In genomic region chr6:51129096-51129495, GRCm38 (mm10) we compare ENCODE assay signal across 10 mouse cellular contexts.
DNase-seq lines count a peak whose midpoint lies in the region; ATAC-seq and TF ChIP-seq lines count a peak whose summit lies in the region.
"Had no signal": no experiment of that assay in that cellular context is flagged by ENCODE, and none has a peak within 500 bp of the region (broad histone marks: within the 10 kb centered on the region; RNA-seq: fewer than 3 reads in every experiment).

No protein-coding gene starts in this region.

- H3K36me3 ChIP-seq in kidney, embryonic 16.5 days (ENCODE audit: insufficient read depth, low read length): no peaks in the 10 kb centered on the region
- H3K36me3 ChIP-seq in limb, embryonic 15.5 days: no peaks in the 10 kb centered on the region
- H3K36me3 ChIP-seq in forebrain, embryonic 14.5 days (ENCODE audit: control insufficient read depth, insufficient read depth, low read length): no peaks in the 10 kb centered on the region
- H3K36me3 ChIP-seq: hindbrain, embryonic 12.5 days had no signal

- H3K27me3 ChIP-seq in kidney, embryonic 16.5 days (ENCODE audit: insufficient read depth, low read length): no peaks in the 10 kb centered on the region
- no peaks in the 10 kb centered on the region for H3K27me3 ChIP-seq in limb, embryonic 15.5 days
- H3K27me3 ChIP-seq in forebrain, embryonic 14.5 days (replicated peaks; ENCODE audit: control insufficient read depth, insufficient read depth, low read length): no peaks in the 10 kb centered on the region
- H3K27me3 ChIP-seq: hindbrain, embryonic 12.5 days had no signal

- peak overlapping the region; percentile 25; the same call in 1 of the 2 replicates for H3K4me3 ChIP-seq in kidney, embryonic 16.5 days (ENCODE audit: low read length)
- peak overlapping the region; percentile 74 for H3K4me3 ChIP-seq in bone marrow, adult 2 months (replicated peaks; ENCODE audit: control insufficient read depth, low read depth, low read length)
- no peak overlapping the region for H3K4me3 ChIP-seq in limb, embryonic 15.5 days
- H3K4me3 ChIP-seq in forebrain, embryonic 14.5 days (ENCODE audit: low read depth, low read length): no peak overlapping the region
- H3K4me3 ChIP-seq: hindbrain, embryonic 12.5 days had no signal

- no peak for TF ChIP-seq CTCF in bone marrow, adult 2 months (IDR thresholded peaks at IDR 0.05; ENCODE audit: control insufficient read depth, insufficient read depth, low read length)

- H3K4me2 ChIP-seq in kidney, embryonic 16.5 days (replicated peaks; ENCODE audit: low read depth, low read length): peak overlapping the region; percentile 37; the same call in 1 of the 2 replicates
- peak overlapping the region; percentile 34; the same call in 1 of the 2 replicates for H3K4me2 ChIP-seq in limb, embryonic 15.5 days
- no peak overlapping the region for H3K4me2 ChIP-seq in forebrain, embryonic 14.5 days (ENCODE audit: low read length)
- H3K4me2 ChIP-seq: hindbrain, embryonic 12.5 days had no signal

- DNase-seq in gastrocnemius, adult 18-20 months (ENCODE audit: low spot score): peak; percentile 4
- DNase-seq in gastrocnemius, postnatal 4 days (ENCODE audit: low spot score in 2 of 2): no peak
- DNase-seq in kidney, postnatal 14 days: no peak
- no peak for DNase-seq in forebrain, embryonic 14.5 days (ENCODE audit: low spot score)
- DNase-seq in adrenal gland, postnatal 4 days (ENCODE audit: low spot score in 2 of 2): no peak

- TF ChIP-seq POLR2A in bone marrow, adult 2 months (IDR thresholded peaks at IDR 0.05; ENCODE audit: borderline replicate concordance, control insufficient read depth, low read depth, low read length): no peak

- no peak overlapping the region for H3K9ac ChIP-seq in kidney, embryonic 16.5 days (replicated peaks; ENCODE audit: low read length)
- no peak overlapping the region for H3K9ac ChIP-seq in limb, embryonic 15.5 days
- no peak overlapping the region for H3K9ac ChIP-seq in forebrain, embryonic 14.5 days (ENCODE audit: low read length)
- H3K9ac ChIP-seq: hindbrain, embryonic 12.5 days had no signal

- no peak for ATAC-seq in kidney, embryonic 16.5 days (ENCODE audit: low FRiP score, low TSS enrichment)
- no peak for ATAC-seq in limb, embryonic 15.5 days (ENCODE audit: insufficient number of reproducible peaks, low FRiP score, low TSS enrichment, low read depth)
- ATAC-seq in forebrain, embryonic 14.5 days: no peak
- ATAC-seq: midbrain, embryonic 16.5 days had no signal

- no peaks in the 10 kb centered on the region for H3K9me3 ChIP-seq in kidney, embryonic 16.5 days (ENCODE audit: low read length)
- no peaks in the 10 kb centered on the region for H3K9me3 ChIP-seq in limb, embryonic 15.5 days
- no peaks in the 10 kb centered on the region for H3K9me3 ChIP-seq in forebrain, embryonic 14.5 days (replicated peaks; ENCODE audit: control insufficient read depth, low read length)
- H3K9me3 ChIP-seq: hindbrain, embryonic 12.5 days had no signal

- H3K4me1 ChIP-seq in kidney, embryonic 16.5 days (ENCODE audit: insufficient read depth, low read length): no peaks in the 10 kb centered on the region
- H3K4me1 ChIP-seq in bone marrow, adult 2 months (ENCODE audit: control insufficient read depth, insufficient read depth, low read length): no peaks in the 10 kb centered on the region; the same call in none of the 2 replicates
- peaks cover 12% of the 10 kb centered on the region; the same call in 1 of the 2 replicates for H3K4me1 ChIP-seq in limb, embryonic 15.5 days
- H3K4me1 ChIP-seq in forebrain, embryonic 14.5 days (ENCODE audit: control insufficient read depth, insufficient read depth, low read length): no peaks in the 10 kb centered on the region
- H3K4me1 ChIP-seq: hindbrain, embryonic 12.5 days had no signal

- H3K27ac ChIP-seq in kidney, embryonic 16.5 days (ENCODE audit: low read length): no peak overlapping the region
- H3K27ac ChIP-seq in bone marrow, adult 2 months (ENCODE audit: control insufficient read depth, insufficient read depth, low read depth, low read length, poor library complexity): peak overlapping the region; percentile 25; the same call in 1 of the 2 replicates
- no peak overlapping the region for H3K27ac ChIP-seq in limb, embryonic 15.5 days
- H3K27ac ChIP-seq in forebrain, embryonic 14.5 days (ENCODE audit: low read depth, low read length): no peak overlapping the region
- H3K27ac ChIP-seq: hindbrain, embryonic 12.5 days had no signal

- WGBS in kidney, embryonic 16.5 days: 94% methylated on average over 13 of the region's 13 CpGs
- 54% methylated on average over 13 of the region's 13 CpGs for WGBS in bone marrow, adult 2 months
- WGBS in limb, embryonic 15.5 days: 48% methylated on average over 13 of the region's 13 CpGs
- WGBS in forebrain, embryonic 14.5 days: 92% methylated on average over 13 of the region's 13 CpGs

Comparison
In these comparisons a context has a peak if more than half of its experiments do, and no peak if none do; other contexts are left out.
1. H3K4me3 ChIP-seq: peak in kidney, embryonic 16.5 days (single experiment) and bone marrow, adult 2 months (single experiment); none in limb, embryonic 15.5 days (single experiment) and forebrain, embryonic 14.5 days (single experiment).